Mouse (Mus musculus) olfactory bulb, adult 2 months (tissue): Measurements from ENCODE around the gene Mef2c. TPM values are rescaled to one million over a fixed set of nuclear protein-coding genes. Genes with fewer than 3 reads are reported as not detected.

Experiments used
- H3K27ac ChIP-seq: fragments of 200-500 bp; 2 replicates; pipeline ENCODE4 v1.5.1; 2012; ENCODE audit warnings: low read depth, low read length; ENCODE audit not compliant: insufficient read depth
- H3K4me1 ChIP-seq: fragments of 200-500 bp; 2 replicates; pipeline ENCODE4 v1.6.1; 2012; ENCODE audit warnings: low read length; ENCODE audit not compliant: control insufficient read depth, insufficient read depth
- H3K4me3 ChIP-seq: fragments of 200-500 bp; 2 replicates; pipeline ENCODE4 v1.5.1; 2012; ENCODE audit warnings: mild to moderate bottlenecking, low read depth, low read length, moderate library complexity; ENCODE audit not compliant: insufficient read depth
- CTCF ChIP-seq: fragments of 200-500 bp; IDR thresholded peaks from 2 replicates; pipeline ENCODE4 v1.5.1; 2012; ENCODE audit warnings: low read depth, mild to moderate bottlenecking, low read length, moderate library complexity; ENCODE audit not compliant: insufficient read depth
- POLR2A ChIP-seq: fragments of 200-500 bp; IDR thresholded peaks from 2 replicates; pipeline ENCODE4 v1.6.1; 2012; ENCODE audit warnings: mild to moderate bottlenecking, low read depth, low read length, moderate library complexity; ENCODE audit not compliant: insufficient read depth
- WGBS: fragments of 180-500 bp; shearing (Covaris S2); methylation state at CpG from one replicate; pipeline ENCODE4 v1.1.7; 2018; 5-methylcytosine and 5-hydroxymethylcytosine counted together
- polyA plus RNA-seq: library from polyadenylated mRNA; stranded (reverse); fragments of >200 nt; gene quantifications from 2 replicates; pipeline ENCODE4 v1.2.4, GENCODE M21; 2012; ENCODE audit warnings: low replicate concordance; ENCODE audit not compliant: missing spikeins, insufficient read depth, insufficient read length

Gene Mef2c
- polyA plus RNA-seq, 1 experiment: 512 TPM

DNA sequence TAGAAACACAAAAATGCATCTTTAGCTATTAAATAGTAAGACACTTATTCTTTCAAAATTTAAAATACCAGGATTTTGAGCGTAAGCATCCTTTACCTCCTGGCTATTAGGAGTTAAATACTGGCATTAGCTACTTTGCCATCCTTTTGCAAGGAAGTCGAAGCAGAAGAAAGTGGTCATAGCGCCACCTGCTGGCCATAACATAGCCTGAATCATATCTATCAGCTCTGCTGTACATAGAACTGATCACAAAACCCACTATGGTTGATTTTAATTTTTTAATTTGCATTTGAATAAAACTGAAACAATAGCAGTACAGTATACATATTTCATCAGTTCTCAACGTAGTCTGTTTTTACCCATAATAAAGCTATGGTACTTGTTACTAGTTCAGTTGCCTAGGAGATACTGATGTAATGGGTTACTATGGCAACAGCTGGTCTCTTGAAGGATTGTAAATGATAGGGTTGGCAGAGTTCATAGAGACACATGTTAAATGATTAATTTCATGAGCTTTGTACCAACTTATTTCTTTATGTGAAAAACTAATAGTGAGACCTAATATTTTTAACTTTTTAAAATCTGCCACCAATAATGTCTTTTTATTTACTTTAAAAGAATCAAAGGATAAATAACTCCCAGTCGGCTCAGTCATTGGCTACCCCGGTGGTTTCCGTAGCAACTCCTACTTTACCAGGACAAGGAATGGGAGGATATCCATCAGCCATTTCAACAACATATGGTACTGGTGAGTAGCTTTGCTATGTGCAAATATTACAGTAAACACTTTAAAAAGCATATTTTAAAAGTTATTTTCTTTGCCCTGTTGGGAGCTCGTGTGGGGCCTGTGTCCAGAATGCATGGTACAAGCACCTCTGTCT is 151.3 kb downstream of the Mef2c start:
- TF ChIP-seq CTCF (no peak), POLR2A (no peak)
- no peak overlapping the region for H3K4me3 ChIP-seq
- H3K4me1 ChIP-seq: peaks cover 3% of the 10 kb centered on the region; the same call in 1 of the 2 replicates
- H3K27ac ChIP-seq: no peak overlapping the region
- 11% methylated on average over 8 of the region's 8 CpGs for WGBS

- Histone ChIP-seq H3K4me3 (no peak overlapping the region), H3K4me1 (peaks cover 3% of the 10 kb centered on the region; the same call in 1 of the 2 replicates), H3K27ac (no peak overlapping the region)
- WGBS: 51% methylated on average over 7 of the region's 7 CpGs
- no peak for TF ChIP-seq CTCF
- no peak for TF ChIP-seq POLR2A
Observed at GRCm38 (mm10) chr13:83656094-83656493, 152.3 kb downstream of the Mef2c start.

DNA sequence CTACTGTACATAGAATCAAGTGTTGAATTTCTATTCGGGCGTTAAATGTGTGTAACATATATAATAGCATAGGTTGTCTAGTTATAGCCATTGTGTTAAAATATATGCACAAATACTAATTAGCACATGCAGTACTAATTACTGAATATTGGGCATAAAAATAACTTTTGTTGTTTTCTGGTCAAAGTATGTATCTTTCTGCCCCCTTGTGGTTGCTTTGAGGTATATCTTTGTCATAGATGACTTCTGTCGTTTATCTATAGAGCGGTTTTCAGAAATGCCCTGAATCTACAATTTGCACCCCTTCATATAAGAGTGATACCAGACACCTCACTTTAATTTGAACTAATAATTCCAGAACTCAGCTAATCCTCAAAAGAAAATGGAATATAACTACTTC is 152.9 kb downstream of the Mef2c start:
- 42% methylated on average over 4 of the region's 4 CpGs for WGBS
- Histone ChIP-seq H3K4me3 (no peak overlapping the region), H3K27ac (no peak overlapping the region), H3K4me1 (peaks cover 3% of the 10 kb centered on the region; the same call in 1 of the 2 replicates)
- TF ChIP-seq CTCF (no peak), POLR2A (no peak)

- no peak overlapping the region for H3K4me3 ChIP-seq
Observed at GRCm38 (mm10) chr13:83660722-83661121, 156.9 kb downstream of the Mef2c start.

GRCm38 (mm10) chr13:83661166-83661565 is 157.3 kb downstream of the Mef2c start:
- TF ChIP-seq CTCF (no peak), POLR2A (no peak)
- Histone ChIP-seq H3K27ac (0 out of 2 replicates have a peak overlapping the region, but pooled peaks have one; percentile 3), H3K4me3 (no peak overlapping the region), H3K4me1 (peaks cover 4% of the 10 kb centered on the region)
- 19% methylated on average over 7 of the region's 7 CpGs for WGBS

More at GRCm38 (mm10) chr13:83660722-83661121, 156.9 kb downstream of the Mef2c start:
- 18% methylated on average over 8 of the region's 8 CpGs for WGBS
- Histone ChIP-seq H3K27ac (peak overlapping the region; percentile 29; the same call in 1 of the 2 replicates), H3K4me1 (peaks cover 6% of the 10 kb centered on the region)
- no peak for TF ChIP-seq POLR2A
- TF ChIP-seq CTCF: no peak

- H3K4me3 ChIP-seq: no peak overlapping the region
Observed at GRCm38 (mm10) chr13:83662089-83662551, 158.3 kb downstream of the Mef2c start.

DNA sequence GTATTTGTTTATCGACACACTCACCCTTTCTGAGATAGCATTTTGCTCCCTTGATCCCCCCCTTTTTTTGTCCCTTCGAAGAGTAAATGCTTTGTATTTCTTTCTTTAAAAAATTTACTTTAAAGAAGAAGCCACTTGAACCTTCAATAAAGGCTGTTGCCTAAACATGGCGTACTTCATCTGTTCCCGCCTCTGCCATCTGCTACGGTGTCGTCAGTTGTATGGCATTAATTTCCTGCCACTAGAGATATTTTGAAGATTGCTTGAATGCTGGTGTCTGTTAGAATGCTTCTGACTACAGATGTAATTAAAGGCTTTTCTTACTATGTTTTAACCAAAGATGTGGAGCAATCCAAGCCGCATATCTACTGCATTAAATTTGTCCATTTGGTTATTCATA is 162.3 kb downstream of the Mef2c start:
- Histone ChIP-seq H3K4me1 (peaks cover 3% of the 10 kb centered on the region), H3K27ac (no peak overlapping the region), H3K4me3 (no peak overlapping the region)
- 75% methylated on average over 7 of the region's 7 CpGs for WGBS
- TF ChIP-seq POLR2A (no peak), CTCF (no peak)

More at GRCm38 (mm10) chr13:83662089-83662551, 158.3 kb downstream of the Mef2c start:
- H3K27ac ChIP-seq: no peak overlapping the region
- TF ChIP-seq POLR2A (no peak), CTCF (no peak)
- WGBS: 56% methylated on average over 14 of the region's 14 CpGs
- H3K4me1 ChIP-seq: peaks cover 3% of the 10 kb centered on the region

DNA sequence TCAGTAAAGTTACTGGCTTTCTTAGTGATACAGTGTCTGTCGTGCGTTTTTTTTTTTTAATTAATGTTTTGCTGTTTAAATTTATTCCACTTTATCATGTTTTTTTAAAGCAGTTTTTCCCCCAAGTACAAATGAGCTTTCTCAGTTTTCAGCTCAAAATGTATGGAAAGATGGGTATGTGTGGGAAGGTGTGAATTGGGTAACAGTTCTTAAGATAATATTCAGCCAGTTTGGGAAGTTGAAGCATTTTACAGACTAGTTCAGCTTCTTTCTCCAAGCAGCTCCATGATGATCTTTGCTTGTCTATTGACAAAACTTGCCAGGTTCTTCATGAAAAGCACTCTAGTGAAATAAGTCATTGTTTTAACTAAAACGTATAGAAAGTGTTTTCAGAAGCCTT is 163.2 kb downstream of the Mef2c start:
- TF ChIP-seq CTCF (no peak), POLR2A (no peak)
- no peak overlapping the region for H3K4me3 ChIP-seq
- H3K4me1 ChIP-seq: peaks cover 3% of the 10 kb centered on the region
- no peak overlapping the region for H3K27ac ChIP-seq
- WGBS: 50% methylated on average over 3 of the region's 3 CpGs

DNA sequence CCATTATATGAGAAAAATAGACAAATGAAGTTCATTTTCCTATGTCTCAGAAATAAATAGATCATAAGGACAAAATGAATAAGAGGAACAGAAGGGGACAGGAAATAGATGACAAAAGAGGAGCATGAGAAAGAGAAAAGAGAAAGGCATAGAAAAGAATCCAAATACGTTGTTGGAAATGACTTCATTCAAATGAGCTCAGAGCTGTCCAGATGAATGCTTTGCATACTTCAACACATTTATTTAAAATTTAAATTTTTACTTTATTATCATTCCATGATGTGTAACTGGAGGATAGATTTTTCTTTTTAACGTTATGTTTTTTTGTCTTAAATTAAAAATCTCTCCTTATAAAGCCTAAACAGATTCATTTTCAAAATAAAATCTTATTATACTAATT is 203.8 kb downstream of the Mef2c start:
- WGBS: 85% methylated on average over 2 of the region's 2 CpGs
- no peak overlapping the region for H3K4me3 ChIP-seq
- TF ChIP-seq POLR2A (no peak), CTCF (no peak)
- H3K4me1 ChIP-seq: no peaks in the 10 kb centered on the region
- no peak overlapping the region for H3K27ac ChIP-seq
